Mouse (Mus musculus) CH12.LX (cell line): ENCODE measurements around the gene Wdfy2.

Source experiments
- CTCF ChIP-seq, 2 experiments: IDR thresholded peaks in 1 of 2; conservative IDR thresholded peaks in 1 of 2; 2 replicates each; pipeline ENCODE4 v1.5.1; 2011 to 2012; ENCODE audit warnings: low read depth in 2 of 2, low read length in 2 of 2, improper control_type of control experiment in 1 of 2, inconsistent platforms in 1 of 2, mild to moderate bottlenecking in 1 of 2, moderate library complexity in 1 of 2
- EP300 ChIP-seq: IDR thresholded peaks from 2 replicates; pipeline ENCODE4 v1.6.1; 2011; ENCODE audit warnings: low read length, improper control_type of control experiment
- HCFC1 ChIP-seq: IDR thresholded peaks from 2 replicates; pipeline ENCODE4 v1.6.1; 2012; ENCODE audit warnings: low read depth, mild to moderate bottlenecking, inconsistent platforms, low read length, improper control_type of control experiment
- MAZ ChIP-seq: IDR thresholded peaks from 2 replicates; pipeline ENCODE4 v1.6.1; 2012; ENCODE audit warnings: low read depth, mild to moderate bottlenecking, inconsistent platforms, low read length, improper control_type of control experiment, moderate library complexity
- POLR2A ChIP-seq: IDR thresholded peaks from 2 replicates; pipeline ENCODE4 v1.6.1; 2011; ENCODE audit warnings: low read depth, mild to moderate bottlenecking, improper control_type of control experiment, low read length
- UBTF ChIP-seq: IDR thresholded peaks from 2 replicates; pipeline ENCODE4 v1.6.1; 2012; ENCODE audit warnings: low read depth, mild to moderate bottlenecking, inconsistent platforms, low read length, improper control_type of control experiment, moderate library complexity

GRCm38 (mm10) chr14:62803204-62803603, 34.3 kb upstream of the Wdfy2 start:
- TF ChIP-seq POLR2A: no peak
- TF ChIP-seq EP300: no peak
- TF ChIP-seq CTCF (conservative IDR thresholded peaks at IDR 0.05 in 1 of 2, IDR thresholded peaks at IDR 0.05 in 1 of 2; ENCODE audit: low read depth in 2 of 2, low read length in 2 of 2): no peak
- TF ChIP-seq UBTF: no peak
- no peak for TF ChIP-seq MAZ
- TF ChIP-seq HCFC1: no peak
